Mouse (Mus musculus): ENCODE measurements around the gene Sema3a. TPM values are rescaled to one million over a fixed set of nuclear protein-coding genes. Genes with fewer than 3 reads are reported as not detected.
"Not testable (repeated sequence)": the region's sequence is repeated elsewhere in the genome, so short reads cannot be mapped to it uniquely, and the experiment has no call there.

Gene Sema3a
- total RNA-seq, 2 experiments from 2014 or later = 1.6 to 2.0 TPM

GRCm38 (mm10) chr5:13477653-13478052 lies 352.4 kb downstream of the Sema3a start:
- peak; percentile 29 to 49 for DNase-seq (ENCODE audit: low spot score in 2 of 2)
- Histone ChIP-seq H3K27ac (no peak overlapping the region), H3K4me3 (no peak overlapping the region)
- TF ChIP-seq CTCF (conservative IDR thresholded peaks at IDR 0.05) = no peak

GRCm38 (mm10) chr5:13488671-13489070 lies 363.5 kb downstream of the Sema3a start:
- no peak for TF ChIP-seq CTCF (conservative IDR thresholded peaks at IDR 0.05)
- Histone ChIP-seq H3K27ac (no peak overlapping the region), H3K4me3 (no peak overlapping the region)
- no peak for DNase-seq (ENCODE audit: low spot score in 2 of 2)

DNA sequence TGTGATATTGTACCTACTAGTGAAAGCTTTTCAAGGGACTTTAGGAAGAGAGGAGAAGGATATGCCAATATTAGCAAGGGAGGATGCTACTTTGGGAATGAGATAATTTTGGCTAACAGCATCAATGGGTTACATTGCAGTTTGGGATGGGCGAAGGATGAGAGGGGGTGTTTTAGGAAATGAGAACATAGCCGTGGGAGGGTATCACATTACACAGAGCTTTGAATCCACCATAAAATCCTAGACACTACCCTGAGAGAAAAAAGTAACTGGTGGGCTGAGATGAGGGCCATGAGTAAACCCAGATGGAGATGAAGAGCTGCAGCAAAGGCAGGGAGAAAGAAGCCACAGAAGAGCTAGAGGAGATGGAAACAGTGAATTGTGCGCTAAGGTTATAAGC lies 370.8 kb downstream of the Sema3a start:
- not testable (repeated sequence) for DNase-seq (ENCODE audit: low spot score in 2 of 2); H3K4me3 ChIP-seq; H3K27ac ChIP-seq

GRCm38 (mm10) chr5:13499835-13500234 lies 374.6 kb downstream of the Sema3a start:
- peak; percentile 22 to 73 for DNase-seq (ENCODE audit: low spot score in 2 of 2)
- H3K27ac ChIP-seq = peak overlapping the region; percentile 16; the same call in 1 of the 2 replicates
- H3K4me3 ChIP-seq = no peak overlapping the region
- TF ChIP-seq CTCF (conservative IDR thresholded peaks at IDR 0.05) = no peak

DNA sequence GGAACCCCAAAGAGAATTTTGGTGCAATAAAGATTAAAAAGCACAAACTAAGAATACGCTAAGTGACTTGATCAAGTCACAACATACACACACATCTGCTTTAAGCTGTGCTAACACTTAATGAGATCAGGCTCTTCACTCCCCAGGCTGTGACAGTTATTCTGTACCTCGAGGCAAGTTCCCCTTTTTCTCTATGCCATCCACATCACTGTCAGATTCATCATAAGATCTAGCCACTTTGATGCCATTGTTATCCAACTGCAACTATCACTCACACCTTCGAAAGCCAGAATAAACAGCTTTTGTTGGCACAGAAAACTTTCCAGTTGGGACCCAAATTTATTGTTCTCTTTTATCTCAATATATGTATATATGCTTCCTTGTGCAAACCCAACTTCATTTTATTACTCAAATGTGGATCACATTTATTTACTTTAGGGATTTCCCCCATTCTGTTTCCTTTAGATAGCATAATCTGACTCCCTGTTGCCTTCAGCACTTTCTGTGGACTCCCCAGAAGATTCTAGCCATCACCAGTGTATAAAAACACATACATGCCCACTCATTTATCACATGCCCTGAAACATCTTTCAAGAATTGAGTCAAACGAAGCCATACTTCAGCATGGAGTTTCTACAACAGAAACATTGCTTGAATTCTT lies 380.8 kb downstream of the Sema3a start:
- no peak for DNase-seq (ENCODE audit: low spot score in 2 of 2)
- no peak for TF ChIP-seq CTCF (conservative IDR thresholded peaks at IDR 0.05)
- Histone ChIP-seq H3K27ac (no peak overlapping the region), H3K4me3 (no peak overlapping the region)

DNA sequence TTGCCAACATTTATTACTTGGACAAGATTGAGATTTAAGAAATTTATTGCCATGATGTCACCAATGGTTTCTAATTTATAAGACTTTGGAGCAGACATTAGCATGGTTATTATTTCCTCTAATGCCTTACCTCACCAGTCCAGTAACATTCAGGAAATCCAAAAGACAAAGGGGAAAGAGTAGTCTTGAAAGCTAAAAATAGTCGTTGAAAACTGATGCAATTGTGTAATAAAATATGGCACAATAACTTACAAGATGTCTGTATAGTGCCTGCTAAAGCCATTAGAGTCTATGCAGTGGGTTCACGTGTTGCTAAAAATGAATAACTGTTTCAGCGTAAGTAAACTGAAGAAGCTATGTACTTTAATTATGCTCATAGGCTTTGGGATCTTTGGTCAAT lies 383.9 kb downstream of the Sema3a start:
- TF ChIP-seq CTCF (conservative IDR thresholded peaks at IDR 0.05) = no peak
- DNase-seq (ENCODE audit: low spot score in 2 of 2) = no peak
- no peak overlapping the region for H3K27ac ChIP-seq
- H3K4me3 ChIP-seq = no peak overlapping the region

DNA sequence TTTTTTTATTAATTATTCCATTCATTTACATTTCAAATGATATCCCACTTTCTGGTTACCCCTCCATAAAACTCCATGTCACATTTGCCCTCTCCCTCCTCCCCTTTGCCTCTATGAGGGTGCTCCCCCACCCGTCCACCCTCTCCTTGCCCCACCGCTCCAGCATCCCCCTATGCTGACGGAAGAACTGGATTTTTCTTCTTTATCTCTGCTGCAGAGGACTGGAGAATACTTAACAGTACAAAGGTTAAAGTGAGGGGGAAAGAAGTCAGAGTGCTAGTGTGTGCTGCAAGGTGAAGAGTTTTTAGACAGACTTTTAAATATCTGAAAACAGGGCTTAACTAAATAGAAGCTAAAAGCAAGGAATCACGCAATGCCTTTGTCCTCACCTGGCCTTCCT lies 391.8 kb downstream of the Sema3a start:
- Histone ChIP-seq H3K4me3 (no peak overlapping the region), H3K27ac (no peak overlapping the region)
- TF ChIP-seq CTCF (conservative IDR thresholded peaks at IDR 0.05) = no peak
- DNase-seq (ENCODE audit: low spot score in 2 of 2) = no peak

- TF ChIP-seq CTCF (conservative IDR thresholded peaks at IDR 0.05) = no peak
- Histone ChIP-seq H3K27ac (no peak overlapping the region), H3K4me3 (no peak overlapping the region)
- DNase-seq (ENCODE audit: low spot score in 2 of 2) = no peak
These were observed 400.4 kb downstream of the Sema3a start for GRCm38 (mm10) chr5:13525597-13525996.

DNA sequence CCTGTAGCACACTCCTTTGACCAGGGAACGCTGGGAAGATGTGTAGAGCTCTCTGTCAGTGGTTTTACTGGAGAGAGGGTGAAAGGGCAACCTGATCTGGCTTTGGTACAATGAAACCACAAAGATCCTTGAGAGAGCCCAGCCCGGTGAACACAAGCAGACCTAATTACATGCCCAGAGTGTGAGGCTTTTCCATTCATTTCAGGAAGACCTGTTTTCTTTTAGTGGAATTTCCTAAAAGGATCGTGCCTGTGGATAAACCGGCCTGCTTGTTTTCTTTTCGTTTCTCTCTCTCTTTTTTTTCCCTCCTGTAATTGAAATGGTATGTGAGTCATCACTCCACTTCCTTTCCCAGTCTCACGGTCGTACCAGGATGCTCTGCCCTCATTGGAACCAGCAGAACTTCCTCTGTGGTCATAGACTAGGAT lies 401.8 kb downstream of the Sema3a start:
- no peak overlapping the region for H3K27ac ChIP-seq
- no peak overlapping the region for H3K4me3 ChIP-seq
- TF ChIP-seq CTCF (conservative IDR thresholded peaks at IDR 0.05) = no peak
- DNase-seq (ENCODE audit: low spot score in 2 of 2) = no peak

DNA sequence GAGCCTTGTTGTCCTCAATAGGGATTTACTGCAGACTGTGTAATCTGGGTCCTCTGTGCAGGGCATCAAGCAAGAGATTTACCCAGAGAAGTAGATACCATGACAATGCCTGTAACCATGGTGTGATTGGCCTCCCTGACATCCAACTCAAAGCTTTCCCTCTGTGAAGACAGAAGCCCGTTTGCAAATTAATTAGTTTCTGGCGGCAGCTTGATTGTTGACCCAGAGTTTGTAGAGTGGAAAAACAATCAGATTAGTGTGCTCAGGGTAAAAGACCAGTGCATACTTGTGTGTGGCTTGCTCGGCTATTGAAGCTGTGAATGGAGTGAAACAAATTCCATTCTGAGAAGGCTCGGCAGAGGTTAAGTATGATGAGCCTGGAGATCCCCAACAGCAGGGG lies 404.0 kb downstream of the Sema3a start:
- no peak overlapping the region for H3K27ac ChIP-seq
- peak in 1 of 2 experiments; percentile 7 for DNase-seq (ENCODE audit: low spot score in 2 of 2)
- no peak overlapping the region for H3K4me3 ChIP-seq
- TF ChIP-seq CTCF (conservative IDR thresholded peaks at IDR 0.05) = no peak

GRCm38 (mm10) chr5:13547472-13548209 lies 422.4 kb downstream of the Sema3a start:
- DNase-seq (ENCODE audit: low spot score in 2 of 2) = no peak
- Histone ChIP-seq H3K4me3 (no peak overlapping the region), H3K27ac (no peak overlapping the region)
- no peak for TF ChIP-seq CTCF (conservative IDR thresholded peaks at IDR 0.05)

- Histone ChIP-seq H3K27ac (no peak overlapping the region), H3K4me3 (no peak overlapping the region)
- no peak for TF ChIP-seq CTCF (conservative IDR thresholded peaks at IDR 0.05)
- DNase-seq (ENCODE audit: low spot score in 2 of 2) = no peak
These were observed 423.0 kb downstream of the Sema3a start for GRCm38 (mm10) chr5:13548210-13548554.

DNA sequence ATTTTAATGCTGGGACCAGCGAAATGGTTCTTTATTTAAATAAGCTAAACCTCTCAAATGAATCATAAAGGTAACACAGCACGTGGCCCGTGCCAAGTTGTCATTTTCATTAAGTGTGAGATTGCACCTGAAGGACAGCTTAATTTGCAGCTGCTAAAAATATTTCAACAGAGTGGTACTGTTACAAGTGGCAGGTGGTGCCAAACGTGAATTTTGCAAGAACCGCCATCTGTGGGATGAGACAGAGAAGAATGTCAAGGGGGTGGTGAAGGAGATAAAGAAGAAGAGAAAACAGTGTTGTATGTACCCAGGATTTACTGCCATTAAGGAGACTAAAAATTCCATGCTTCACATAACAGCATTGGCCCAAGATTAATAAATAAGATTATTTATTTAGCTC lies 423.9 kb downstream of the Sema3a start:
- Histone ChIP-seq H3K4me3 (no peak overlapping the region), H3K27ac (no peak overlapping the region)
- no peak for DNase-seq (ENCODE audit: low spot score in 2 of 2)
- no peak for TF ChIP-seq CTCF (conservative IDR thresholded peaks at IDR 0.05)

GRCm38 (mm10) chr5:13550953-13551352 lies 425.7 kb downstream of the Sema3a start:
- H3K4me3 ChIP-seq = no peak overlapping the region
- no peak for TF ChIP-seq CTCF (conservative IDR thresholded peaks at IDR 0.05)

More at GRCm38 (mm10) chr5:13550953-13551352, 425.7 kb downstream of the Sema3a start:
- no peak overlapping the region for H3K27ac ChIP-seq
- no peak for DNase-seq (ENCODE audit: low spot score in 2 of 2)

Data from layer of hippocampus, adult 2 months (tissue).